Mouse (Mus musculus): ENCODE data around the gene Zeb2.

Zeb2 gene

GRCm38 (mm10) chr2:45094371-45094967, 22.7 kb downstream of the Zeb2 start:
- no peak for DNase-seq

- DNase-seq: no peak
Measured at GRCm38 (mm10) chr2:45093479-45093878, 23.7 kb downstream of the Zeb2 start.

GRCm38 (mm10) chr2:45092654-45093053, 24.5 kb downstream of the Zeb2 start:
- DNase-seq: no peak

- no peak for DNase-seq
Measured at GRCm38 (mm10) chr2:45090529-45091297, 26.5 kb downstream of the Zeb2 start.

GRCm38 (mm10) chr2:45089251-45089530, 28.0 kb downstream of the Zeb2 start:
- DNase-seq: no peak

DNA sequence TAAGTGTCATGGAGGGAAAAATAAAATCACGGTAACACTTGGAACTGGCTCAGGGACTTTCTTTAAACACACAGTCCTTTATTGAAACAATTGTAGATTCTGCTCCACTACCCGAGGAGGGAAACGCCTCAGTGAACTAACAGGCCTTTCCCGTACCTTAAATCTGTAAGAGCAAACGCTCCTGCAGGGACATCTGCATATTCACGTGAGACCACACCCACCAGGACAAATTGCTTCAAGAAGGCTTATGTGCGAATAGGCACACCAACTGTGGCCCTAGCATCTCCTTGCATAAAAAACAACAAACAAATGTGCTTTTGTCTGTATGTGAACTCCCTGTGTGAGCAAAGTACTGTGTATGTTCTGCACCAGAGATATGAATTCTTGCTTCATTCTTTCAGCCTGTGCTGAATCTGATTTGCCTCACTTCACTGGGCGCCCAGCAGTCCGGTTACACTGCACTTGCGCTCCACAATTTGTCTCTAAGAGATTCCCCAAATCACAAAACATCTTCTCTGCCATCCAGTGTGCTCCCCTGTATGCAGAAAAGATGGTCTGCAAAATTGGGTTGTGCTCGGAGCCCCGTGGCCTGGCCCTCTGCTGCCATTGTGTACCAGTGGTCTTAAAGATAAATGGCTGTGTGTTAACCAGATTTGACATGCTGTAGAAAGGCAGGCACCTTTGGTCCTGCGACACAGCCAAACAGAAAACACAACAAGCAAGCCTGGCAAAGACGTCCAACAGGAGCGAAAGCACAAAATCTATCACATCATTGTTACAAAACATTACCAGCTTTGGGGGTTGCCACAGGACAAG, 28.6 kb downstream of the Zeb2 start:
- no peak for DNase-seq

GRCm38 (mm10) chr2:45087208-45087607, 30.0 kb downstream of the Zeb2 start:
- DNase-seq: no peak

DNA sequence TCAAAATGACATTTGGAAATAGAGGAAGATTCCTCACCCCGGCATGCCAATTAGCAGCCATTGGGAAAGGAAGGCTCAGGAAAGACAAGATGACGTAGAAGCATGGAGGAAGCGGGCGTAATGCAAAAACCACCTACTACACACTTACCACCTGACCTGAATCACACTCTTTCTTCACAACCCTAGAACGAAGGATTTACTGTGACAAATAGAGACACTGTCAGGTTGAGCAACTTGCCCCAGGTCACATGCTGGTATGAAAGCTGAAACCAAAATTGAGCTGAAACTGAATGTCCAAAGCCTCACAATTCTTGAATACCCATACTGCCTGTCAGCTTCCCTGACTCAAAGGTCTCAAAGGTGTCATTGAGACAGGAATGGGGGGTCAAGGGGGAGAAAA, 31.5 kb downstream of the Zeb2 start:
- no peak for DNase-seq

- no peak for DNase-seq
Measured at GRCm38 (mm10) chr2:45083042-45083441, 34.2 kb downstream of the Zeb2 start.

- no peak for DNase-seq
Measured at GRCm38 (mm10) chr2:45081559-45081958, 35.6 kb downstream of the Zeb2 start.

DNA sequence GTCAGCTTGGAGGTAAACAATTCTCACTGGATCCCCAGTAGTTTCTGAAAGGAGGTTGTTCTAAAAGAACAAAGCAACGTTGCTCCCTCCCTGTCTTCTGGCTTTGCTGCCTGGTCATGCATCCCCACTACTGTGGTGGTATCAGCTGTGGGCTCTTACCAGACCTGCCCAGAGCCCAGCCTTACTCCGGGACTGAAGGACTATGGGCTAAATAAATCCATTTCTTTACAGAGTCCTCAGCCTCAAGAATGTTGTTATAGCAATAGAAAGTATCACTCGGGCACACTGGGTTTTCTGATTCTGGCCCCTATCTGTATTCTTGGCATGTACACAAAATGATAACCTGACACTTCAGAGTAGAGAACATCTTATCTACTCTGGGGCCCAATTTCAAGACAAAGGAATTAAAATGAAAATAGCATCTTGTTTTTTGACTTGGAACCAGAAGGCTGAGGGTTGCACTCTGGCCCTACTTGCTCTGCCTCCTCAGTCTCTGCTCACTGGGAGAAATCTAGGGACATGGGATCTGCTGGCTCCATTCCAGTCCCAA, 39.2 kb downstream of the Zeb2 start:
- DNase-seq: no peak

DNA sequence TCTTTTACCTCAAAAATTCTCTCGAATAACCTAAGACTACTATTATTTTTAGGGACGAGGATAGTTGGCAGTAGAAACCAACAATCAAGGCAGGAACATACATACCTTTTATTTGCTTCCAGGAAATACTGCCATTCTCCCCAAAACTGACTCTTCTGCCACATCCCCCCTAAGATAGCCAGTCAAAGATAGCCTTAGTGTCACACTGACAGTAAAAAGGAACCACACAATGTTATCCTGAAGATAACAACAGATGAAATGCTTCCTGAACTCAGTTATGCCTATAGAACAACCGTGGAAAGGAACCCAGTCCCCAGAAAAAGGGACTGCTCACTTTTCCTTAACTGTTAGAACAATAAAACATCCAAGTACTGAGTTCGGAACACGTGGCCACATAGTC, 39.8 kb downstream of the Zeb2 start:
- no peak for DNase-seq

DNA sequence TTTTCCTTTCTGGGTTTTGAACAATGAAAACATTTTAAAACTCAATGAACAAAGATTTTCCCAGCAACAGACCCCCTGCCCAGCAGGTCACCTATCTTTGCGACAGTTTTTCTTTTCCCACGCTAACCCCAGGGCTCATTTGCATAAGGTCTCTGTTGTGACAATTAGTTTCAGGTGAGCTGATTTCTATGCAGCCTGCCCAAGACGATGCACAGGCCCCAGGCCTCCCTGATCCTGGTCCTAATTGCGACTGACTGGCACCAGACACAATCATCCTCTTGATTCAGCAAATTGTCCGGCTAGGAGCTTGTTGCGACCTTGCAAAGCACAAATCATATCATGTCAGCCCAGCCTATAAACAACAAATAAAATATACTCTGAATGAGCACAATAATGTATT, 44.2 kb downstream of the Zeb2 start:
- no peak for DNase-seq

- no peak for DNase-seq
Measured at GRCm38 (mm10) chr2:45071296-45071695, 45.9 kb downstream of the Zeb2 start.

DNA sequence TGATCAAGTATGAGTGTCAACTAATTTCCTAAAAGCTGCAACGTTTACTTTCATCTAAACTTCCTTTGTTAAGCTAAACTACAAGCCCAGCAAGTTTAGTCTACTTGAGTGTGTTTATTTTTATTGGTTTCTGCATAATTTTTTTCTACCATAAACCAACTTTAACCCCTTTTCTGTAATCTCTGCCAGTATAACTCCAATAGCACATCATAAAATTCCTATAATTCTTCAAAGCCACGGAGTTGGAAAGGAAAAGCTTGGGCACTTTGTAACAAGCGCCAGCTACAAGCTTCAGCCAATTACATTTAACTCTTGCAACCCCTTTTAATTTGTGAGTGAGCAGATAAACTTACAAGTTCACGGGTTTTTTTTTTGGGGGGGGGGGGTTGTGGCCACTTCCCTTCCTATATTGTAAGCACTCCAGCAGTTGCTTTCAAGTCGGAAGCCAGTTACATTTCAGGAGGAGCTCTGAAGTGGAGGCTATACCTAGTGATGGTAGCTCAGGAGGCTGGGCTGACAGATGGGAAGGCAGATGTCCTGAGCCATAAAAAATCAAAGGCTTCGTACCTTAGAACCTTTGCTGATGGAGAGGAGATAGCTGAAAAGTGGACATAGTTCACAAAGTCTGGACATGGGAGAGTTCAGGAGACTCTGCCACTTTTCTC, 46.5 kb downstream of the Zeb2 start:
- no peak for DNase-seq

- no peak for DNase-seq
Measured at GRCm38 (mm10) chr2:45068792-45069550, 48.2 kb downstream of the Zeb2 start.

DNA sequence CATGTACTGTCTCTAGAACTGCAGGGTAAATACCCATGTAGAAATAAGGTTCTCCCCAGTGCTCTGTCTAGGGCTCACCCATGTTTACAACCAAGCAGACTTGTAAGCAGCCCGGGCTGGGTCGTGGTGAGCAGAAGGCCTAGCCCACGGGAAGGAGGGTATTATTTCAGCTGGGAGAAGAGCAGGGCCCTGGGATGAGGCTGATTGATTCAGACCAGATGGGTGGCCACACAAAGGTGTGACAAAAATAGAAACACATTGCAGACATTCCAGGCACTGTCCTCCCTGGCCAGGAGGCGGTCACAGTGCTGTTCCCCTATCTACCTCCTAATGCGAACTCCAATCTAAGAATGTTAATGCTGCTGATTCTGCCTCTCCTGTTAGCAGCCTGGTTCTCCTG, 50.1 kb downstream of the Zeb2 start:
- no peak for DNase-seq

- no peak for DNase-seq
Measured at GRCm38 (mm10) chr2:45063300-45063890, 53.8 kb downstream of the Zeb2 start.

- no peak for DNase-seq
Measured at GRCm38 (mm10) chr2:45062136-45062535, 55.1 kb downstream of the Zeb2 start.

DNA sequence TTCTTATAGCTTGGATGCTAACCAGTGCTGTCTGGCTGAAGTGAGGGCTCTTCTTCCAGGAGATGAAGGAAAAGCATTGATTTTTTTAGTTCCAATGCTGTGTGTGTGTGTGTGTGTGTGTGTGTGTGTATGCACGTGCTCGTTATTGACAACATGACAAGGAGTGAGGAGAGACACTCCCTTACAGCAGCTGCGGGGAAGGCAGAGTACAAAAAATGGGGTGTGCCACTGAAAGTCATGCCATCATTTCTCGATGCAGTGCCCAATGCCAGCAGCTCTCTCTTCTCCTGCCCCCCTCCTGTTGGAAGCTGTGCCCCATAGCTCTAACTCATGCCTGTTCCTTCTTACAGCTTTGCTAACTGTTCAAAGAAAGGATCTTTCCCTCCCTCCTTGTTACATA, 56.4 kb downstream of the Zeb2 start:
- no peak for DNase-seq

GRCm38 (mm10) chr2:45060202-45060601, 57.0 kb downstream of the Zeb2 start:
- DNase-seq: no peak

DNA sequence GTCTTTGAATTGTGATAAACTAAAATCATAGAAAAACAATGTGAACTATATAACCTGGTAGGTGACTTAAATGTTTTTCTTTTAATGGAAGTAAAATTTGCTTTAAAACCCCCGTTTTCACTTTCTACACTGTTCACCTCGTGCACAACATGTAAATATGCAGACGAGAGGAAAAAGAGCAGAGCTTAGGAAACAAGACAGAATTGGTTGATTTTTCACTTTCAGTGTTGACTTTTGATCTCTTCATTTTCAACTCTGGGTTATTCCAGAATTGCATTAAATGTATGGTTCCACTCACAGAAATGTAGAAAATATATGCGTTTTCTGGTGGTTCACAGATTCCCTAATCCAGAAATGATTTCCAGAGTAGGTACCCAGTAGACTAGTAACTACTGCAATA, 57.6 kb downstream of the Zeb2 start:
- DNase-seq: no peak
